Mouse (Mus musculus): ENCODE results near the gene Cd9. TPM values are rescaled to one million over a fixed set of nuclear protein-coding genes. Genes with fewer than 3 reads are reported as not detected.

Cd9 gene
- polyA plus RNA-seq, 1 experiment from 2014 or later, result 93.6 TPM

GRCm38 (mm10) chr6:125426383-125427360 lies 67.9 kb downstream of the Cd9 start:
- H3K4me2 ChIP-seq (replicated peaks), result peak overlapping the region; percentile 71
- peak overlapping the region; percentile 52 for H3K9ac ChIP-seq
- peak; percentile 83 for ATAC-seq (ENCODE audit: low FRiP score)
- H3K9me3 ChIP-seq (ENCODE audit: control insufficient read depth, low read length), result no peaks in the 10 kb centered on the region
- H3K36me3 ChIP-seq (replicated peaks; ENCODE audit: control insufficient read depth, insufficient read depth), result no peaks in the 10 kb centered on the region
- WGBS, result 2% methylated on average over 23 of the region's 25 CpGs
- H3K27me3 ChIP-seq (ENCODE audit: control insufficient read depth, insufficient read depth, low read length), result no peaks in the 10 kb centered on the region
- peak; percentile 81 for DNase-seq (ENCODE audit: low spot score)
- peak overlapping the region; percentile 33 for H3K4me3 ChIP-seq (replicated peaks; ENCODE audit: low read length)
- H3K27ac ChIP-seq, result 0 out of 2 replicates have a peak overlapping the region, but pooled peaks have one; percentile 16
- no peaks in the 10 kb centered on the region for H3K4me1 ChIP-seq (replicated peaks; ENCODE audit: control insufficient read depth, insufficient read depth, low read length)

GRCm38 (mm10) chr6:125425205-125426090 lies 69.1 kb downstream of the Cd9 start:
- H3K9me3 ChIP-seq (ENCODE audit: control insufficient read depth, low read length), result no peaks in the 10 kb centered on the region
- H3K4me3 ChIP-seq (replicated peaks; ENCODE audit: low read length), result no peak overlapping the region
- no peaks in the 10 kb centered on the region for H3K36me3 ChIP-seq (replicated peaks; ENCODE audit: control insufficient read depth, insufficient read depth)
- no peaks in the 10 kb centered on the region for H3K4me1 ChIP-seq (replicated peaks; ENCODE audit: control insufficient read depth, insufficient read depth, low read length)
- no peak overlapping the region for H3K4me2 ChIP-seq (replicated peaks)
- H3K27me3 ChIP-seq (ENCODE audit: control insufficient read depth, insufficient read depth, low read length), result no peaks in the 10 kb centered on the region
- H3K27ac ChIP-seq, result no peak overlapping the region
- H3K9ac ChIP-seq, result no peak overlapping the region
- ATAC-seq (ENCODE audit: low FRiP score) (no peak), DNase-seq (ENCODE audit: low spot score) (no peak)
- WGBS, result 58% methylated on average over 15 of the region's 15 CpGs

- Histone ChIP-seq H3K4me3 (replicated peaks; ENCODE audit: low read length) (no peak overlapping the region), H3K27ac (no peak overlapping the region), H3K27me3 (ENCODE audit: control insufficient read depth, insufficient read depth, low read length) (no peaks in the 10 kb centered on the region), H3K9me3 (ENCODE audit: control insufficient read depth, low read length) (no peaks in the 10 kb centered on the region), H3K9ac (no peak overlapping the region), H3K36me3 (replicated peaks; ENCODE audit: control insufficient read depth, insufficient read depth) (no peaks in the 10 kb centered on the region), H3K4me1 (replicated peaks; ENCODE audit: control insufficient read depth, insufficient read depth, low read length) (no peaks in the 10 kb centered on the region), H3K4me2 (replicated peaks) (no peak overlapping the region)
- WGBS, result 81% methylated on average over 3 of the region's 3 CpGs
- no peak for ATAC-seq (ENCODE audit: low FRiP score)
- no peak for DNase-seq (ENCODE audit: low spot score)
These were observed 70.4 kb downstream of the Cd9 start for GRCm38 (mm10) chr6:125424156-125424555.

- Histone ChIP-seq H3K4me1 (replicated peaks; ENCODE audit: control insufficient read depth, insufficient read depth, low read length) (no peaks in the 10 kb centered on the region), H3K9ac (no peak overlapping the region), H3K4me2 (replicated peaks) (no peak overlapping the region), H3K36me3 (replicated peaks; ENCODE audit: control insufficient read depth, insufficient read depth) (no peaks in the 10 kb centered on the region), H3K4me3 (replicated peaks; ENCODE audit: low read length) (no peak overlapping the region), H3K9me3 (ENCODE audit: control insufficient read depth, low read length) (no peaks in the 10 kb centered on the region), H3K27me3 (ENCODE audit: control insufficient read depth, insufficient read depth, low read length) (no peaks in the 10 kb centered on the region), H3K27ac (no peak overlapping the region)
- WGBS, result 35% methylated on average over 13 of the region's 13 CpGs
- ATAC-seq (ENCODE audit: low FRiP score) (no peak), DNase-seq (ENCODE audit: low spot score) (no peak)
These were observed 71.1 kb downstream of the Cd9 start for GRCm38 (mm10) chr6:125423507-125423906.

GRCm38 (mm10) chr6:125423099-125423498 lies 71.5 kb downstream of the Cd9 start:
- no peak overlapping the region for H3K4me2 ChIP-seq (replicated peaks)
- ATAC-seq (ENCODE audit: low FRiP score), result no peak
- H3K36me3 ChIP-seq (replicated peaks; ENCODE audit: control insufficient read depth, insufficient read depth), result no peaks in the 10 kb centered on the region
- 42% methylated on average over 3 of the region's 3 CpGs for WGBS
- no peak for DNase-seq (ENCODE audit: low spot score)
- H3K9ac ChIP-seq, result no peak overlapping the region
- H3K9me3 ChIP-seq (ENCODE audit: control insufficient read depth, low read length), result no peaks in the 10 kb centered on the region
- H3K27ac ChIP-seq, result no peak overlapping the region
- H3K4me3 ChIP-seq (replicated peaks; ENCODE audit: low read length), result no peak overlapping the region
- H3K27me3 ChIP-seq (ENCODE audit: control insufficient read depth, insufficient read depth, low read length), result no peaks in the 10 kb centered on the region
- H3K4me1 ChIP-seq (replicated peaks; ENCODE audit: control insufficient read depth, insufficient read depth, low read length), result no peaks in the 10 kb centered on the region

GRCm38 (mm10) chr6:125422051-125422822 lies 72.4 kb downstream of the Cd9 start:
- no peak for DNase-seq (ENCODE audit: low spot score)
- Histone ChIP-seq H3K9ac (no peak overlapping the region), H3K9me3 (ENCODE audit: control insufficient read depth, low read length) (no peaks in the 10 kb centered on the region), H3K4me3 (replicated peaks; ENCODE audit: low read length) (no peak overlapping the region), H3K4me1 (replicated peaks; ENCODE audit: control insufficient read depth, insufficient read depth, low read length) (no peaks in the 10 kb centered on the region), H3K27ac (no peak overlapping the region), H3K27me3 (ENCODE audit: control insufficient read depth, insufficient read depth, low read length) (no peaks in the 10 kb centered on the region), H3K36me3 (replicated peaks; ENCODE audit: control insufficient read depth, insufficient read depth) (no peaks in the 10 kb centered on the region), H3K4me2 (replicated peaks) (peak overlapping the region; percentile 35)
- ATAC-seq (ENCODE audit: low FRiP score), result peak; percentile 21; the same call in 1 of the 2 replicates
- 24% methylated on average over 19 of the region's 20 CpGs for WGBS

GRCm38 (mm10) chr6:125420458-125421063 lies 74.0 kb downstream of the Cd9 start:
- no peak overlapping the region for H3K9ac ChIP-seq
- WGBS, result 75% methylated on average over 16 of the region's 16 CpGs
- H3K4me3 ChIP-seq (replicated peaks; ENCODE audit: low read length), result no peak overlapping the region
- no peak for ATAC-seq (ENCODE audit: low FRiP score)
- no peaks in the 10 kb centered on the region for H3K27me3 ChIP-seq (ENCODE audit: control insufficient read depth, insufficient read depth, low read length)
- H3K9me3 ChIP-seq (ENCODE audit: control insufficient read depth, low read length), result no peaks in the 10 kb centered on the region
- H3K36me3 ChIP-seq (replicated peaks; ENCODE audit: control insufficient read depth, insufficient read depth), result no peaks in the 10 kb centered on the region
- no peak overlapping the region for H3K4me2 ChIP-seq (replicated peaks)
- no peak for DNase-seq (ENCODE audit: low spot score)
- no peaks in the 10 kb centered on the region for H3K4me1 ChIP-seq (replicated peaks; ENCODE audit: control insufficient read depth, insufficient read depth, low read length)
- H3K27ac ChIP-seq, result no peak overlapping the region

- Histone ChIP-seq H3K9ac (no peak overlapping the region), H3K4me1 (replicated peaks; ENCODE audit: control insufficient read depth, insufficient read depth, low read length) (no peaks in the 10 kb centered on the region), H3K4me3 (replicated peaks; ENCODE audit: low read length) (no peak overlapping the region), H3K27me3 (ENCODE audit: control insufficient read depth, insufficient read depth, low read length) (no peaks in the 10 kb centered on the region), H3K9me3 (ENCODE audit: control insufficient read depth, low read length) (no peaks in the 10 kb centered on the region), H3K27ac (no peak overlapping the region), H3K4me2 (replicated peaks) (no peak overlapping the region), H3K36me3 (replicated peaks; ENCODE audit: control insufficient read depth, insufficient read depth) (no peaks in the 10 kb centered on the region)
- ATAC-seq (ENCODE audit: low FRiP score), result peak; percentile 79
- 14% methylated on average over 9 of the region's 9 CpGs for WGBS
- peak; percentile 88 for DNase-seq (ENCODE audit: low spot score)
These were observed 75.8 kb downstream of the Cd9 start for GRCm38 (mm10) chr6:125418744-125419143.
